Mouse (Mus musculus) liver, embryonic 14.5 days (tissue): Measurements from ENCODE around the gene Lamp2. TPM values are rescaled to one million over a fixed set of nuclear protein-coding genes. Genes with fewer than 3 reads are reported as not detected.
A peak's percentile ranks its signal among the peaks of the same experiment; 100 is the strongest.
"Not testable (repeated sequence)": the region's sequence is repeated elsewhere in the genome, so short reads cannot be mapped to it uniquely, and the experiment has no call there.

Source experiments
- ATAC-seq: fragments of 200-750 bp; cut with Nextera tagmentation; 2 replicates; pipeline ENCODE4 v1.8.0; 2017; ENCODE audit warnings: moderate number of reproducible peaks, mild to moderate bottlenecking, moderate library complexity; ENCODE audit not compliant: insufficient read depth
- DNase-seq, 3 experiments: peaks; one replicate each; pipeline ENCODE4 v3.0.0-alpha.2; 2012 to 2013; ENCODE audit warnings: low read depth in 3 of 3, low spot score in 3 of 3
- H3K27ac ChIP-seq: fragments of 300-500 bp; sonication (generic); 2 replicates; pipeline ENCODE4 v1.5.1; 2014; ENCODE audit warnings: moderate library complexity, mild to moderate bottlenecking, control low read depth, inconsistent platforms
- H3K27me3 ChIP-seq: fragments of 300-500 bp; sonication (generic); 2 replicates; pipeline ENCODE4 v1.6.1; 2014; ENCODE audit warnings: mild to moderate bottlenecking, low read length, moderate library complexity; ENCODE audit not compliant: control insufficient read depth, insufficient read depth
- H3K36me3 ChIP-seq: fragments of 300-500 bp; sonication (generic); replicated peaks from 2 replicates; pipeline ENCODE4 v1.6.1; 2014; ENCODE audit warnings: low read depth; ENCODE audit not compliant: control insufficient read depth, insufficient read depth
- H3K4me1 ChIP-seq, 2 experiments: fragments of 200-500 bp in 1 of 2; fragments of 300-500 bp in 1 of 2; sonication (generic) in 1 of 2; replicated peaks; 2 replicates each; pipeline ENCODE4 v1.6.1; 2012 to 2014; ENCODE audit warnings: antibody characterized with exemption in 1 of 2, inconsistent platforms in 1 of 2, low read length in 1 of 2; ENCODE audit not compliant: control insufficient read depth in 2 of 2, insufficient read depth in 2 of 2
- H3K4me2 ChIP-seq: fragments of 300-500 bp; sonication (generic); 2 replicates; pipeline ENCODE4 v1.6.1; 2014; ENCODE audit warnings: low read depth, mild to moderate bottlenecking, control low read depth, moderate library complexity
- H3K4me3 ChIP-seq, 2 experiments: fragments of 200-500 bp in 1 of 2; fragments of 300-500 bp in 1 of 2; sonication (generic) in 1 of 2; 2 replicates each; pipeline ENCODE4 v1.5.1; 2012 to 2014; ENCODE audit warnings: low read depth in 2 of 2, low read length in 2 of 2, mild to moderate bottlenecking in 2 of 2, control low read depth in 1 of 2, inconsistent platforms in 1 of 2, moderate library complexity in 1 of 2; ENCODE audit not compliant: insufficient read depth in 1 of 2
- H3K9ac ChIP-seq: fragments of 300-500 bp; sonication (generic); replicated peaks from 2 replicates; pipeline ENCODE4 v1.6.1; 2014; ENCODE audit warnings: mild to moderate bottlenecking, control low read depth, moderate library complexity
- H3K9me3 ChIP-seq: fragments of 300-500 bp; sonication (generic); 2 replicates; pipeline ENCODE4 v1.6.1; 2016; ENCODE audit warnings: low read length, mixed read lengths; ENCODE audit not compliant: control insufficient read depth
- CTCF ChIP-seq: IDR thresholded peaks from 2 replicates; pipeline ENCODE4 v1.5.1; 2016; ENCODE audit warnings: antibody characterized with exemption, low read depth, control low read depth
- EP300 ChIP-seq: IDR thresholded peaks from 2 replicates; pipeline ENCODE4 v1.6.1; 2016; ENCODE audit warnings: antibody characterized with exemption, low read depth
- WGBS: fragments of 180-500 bp; shearing (Covaris S2); extraction: QIAGEN DNeasy Blood & Tissue Kit; methylation state at CpG from one replicate; pipeline ENCODE4 v1.1.7; 2014; ENCODE audit not compliant: insufficient replicate concordance; 5-methylcytosine and 5-hydroxymethylcytosine counted together
- polyA plus RNA-seq, 2 experiments: library from polyadenylated mRNA; depleted of rRNA in 1 of 2; stranded (reverse) in 1 of 2; unstranded in 1 of 2; fragments of >200 nt; fragmentation: Nextera tagmentation in 1 of 2; extraction: Ambion mirVana in 1 of 2; gene quantifications; 2 replicates each; pipeline versions ENCODE4 v1.2.1 to v1.2.3; 2012 to 2014

The Lamp2 gene
- polyA plus RNA-seq (2012; rRNA removed) (26.3 and 30.6 TPM in 2 replicates), polyA plus RNA-seq (2014; fragmentation: Nextera tagmentation; extraction: Ambion mirVana) (77.2 and 79.2 TPM in 2 replicates)

DNA sequence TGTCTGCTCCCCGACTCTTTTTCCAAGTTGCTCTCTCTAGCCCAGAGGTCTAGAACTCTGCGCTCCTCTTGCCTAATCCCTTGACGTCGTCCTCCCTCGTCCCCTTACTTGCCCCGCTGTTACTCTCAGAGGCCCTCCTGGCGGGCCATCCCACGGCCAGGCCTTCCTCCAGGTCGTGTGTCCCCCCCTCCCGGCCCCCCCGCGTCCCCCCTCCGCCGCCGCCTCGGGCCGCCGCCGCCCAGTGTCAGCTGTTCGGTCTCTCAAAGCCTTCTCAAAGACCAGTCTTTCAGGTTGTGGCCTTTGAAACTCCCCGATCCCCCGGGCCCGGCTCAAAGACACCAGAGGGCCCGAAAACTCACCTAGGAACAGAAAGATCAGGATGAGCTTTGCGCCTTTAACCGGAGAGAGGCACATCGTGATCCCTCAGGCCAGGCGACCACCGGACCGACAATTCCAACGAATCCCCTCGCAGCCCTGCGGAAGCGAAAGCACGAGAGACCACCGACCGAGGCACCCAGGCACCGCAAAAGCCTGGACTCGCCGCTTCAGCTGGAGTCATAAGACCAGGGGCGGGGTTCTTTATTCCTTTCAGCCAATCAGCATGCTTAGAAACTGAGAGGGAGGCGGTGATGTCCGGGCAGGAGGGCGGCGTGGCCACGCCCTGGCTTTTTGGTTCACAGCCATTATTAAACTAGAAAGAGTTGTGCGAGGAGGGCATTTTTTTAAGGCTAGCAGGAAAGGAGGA is at the start of gene Lamp2:
Gene Lamp2 (minus strand): TSS at position 565 of the 745 bp plus-strand sequence.
- 8% methylated on average over 47 of the region's 47 CpGs for whole genome bisulfite sequencing
- Histone ChIP-seq H3K9ac (peak within 1 kb of the TSS; percentile 79), H3K4me1 (no peaks in the 10 kb centered on the region; a peak in 1 of 4 replicates), H3K9me3 (no peaks in the 10 kb centered on the region), H3K27ac (0 out of 2 replicates have a peak within 1 kb of the TSS, but pooled peaks have one; percentile 27), H3K4me2 (peak within 1 kb of the TSS; percentile 73), H3K4me3 (peak within 1 kb of the TSS; percentile 76 to 98), H3K27me3 (no peaks in the 10 kb centered on the region), H3K36me3 (no peaks in the 10 kb centered on the region)
- ATAC-seq (peak; percentile 93), DNase-seq (peak; percentile 69 to 74 (median 71))
- no peak for TF ChIP-seq CTCF
- no peak for TF ChIP-seq EP300

DNA sequence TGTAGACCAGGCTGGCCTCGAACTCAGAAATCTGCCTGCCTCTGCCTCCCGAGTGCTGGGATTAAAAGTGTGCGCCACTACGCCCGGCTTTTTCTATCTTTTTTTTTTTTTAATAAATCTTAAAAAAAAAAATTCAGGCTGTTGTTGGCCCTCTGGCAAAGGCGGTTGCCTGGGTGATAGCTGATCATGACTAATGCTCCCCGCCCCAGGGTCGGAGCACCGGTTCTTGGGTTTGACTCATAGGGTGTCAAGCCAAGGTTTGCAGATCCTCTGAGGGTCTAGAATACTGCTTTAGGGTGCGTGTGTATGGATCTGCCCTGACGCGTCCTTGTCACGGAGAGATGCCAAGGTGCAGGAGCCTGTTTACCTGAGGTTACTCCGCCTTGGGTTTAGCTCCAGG is 48.6 kb upstream of the Lamp2 start:
- Histone ChIP-seq H3K27ac (no peak overlapping the region), H3K9me3 (no peaks in the 10 kb centered on the region), H3K4me1 (no peaks in the 10 kb centered on the region), H3K9ac (no peak overlapping the region), H3K4me3 (no peak overlapping the region), H3K4me2 (no peak overlapping the region), H3K27me3 (no peaks in the 10 kb centered on the region), H3K36me3 (no peaks in the 10 kb centered on the region)
- WGBS, result 78% methylated on average over 10 of the region's 14 CpGs
- no peak for ATAC-seq
- TF ChIP-seq EP300 (no peak), CTCF (no peak)
- no peak for DNase-seq

DNA sequence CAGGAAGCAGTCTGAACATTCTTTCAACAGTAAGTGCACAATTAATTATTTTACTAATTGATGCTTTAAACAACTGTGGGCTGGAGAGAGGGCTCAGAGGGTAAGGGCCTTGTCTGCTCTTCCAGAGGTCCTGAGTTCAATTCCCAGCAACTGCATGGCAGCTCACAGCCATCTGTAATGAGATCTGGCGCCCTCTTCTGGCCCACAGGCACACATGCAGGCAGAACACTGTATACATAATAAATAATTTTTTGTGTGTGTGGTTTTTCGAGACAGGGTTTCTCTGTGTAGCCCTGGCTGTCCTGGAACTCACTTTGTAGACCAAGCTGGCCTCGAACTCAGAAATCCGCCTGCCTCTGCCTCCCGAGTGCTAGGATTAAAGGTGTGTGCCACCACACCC is 45.9 kb upstream of the Lamp2 start:
- not testable (repeated sequence) for DNase-seq, ATAC-seq, H3K4me2 ChIP-seq, H3K9ac ChIP-seq, H3K27ac ChIP-seq, H3K4me1 ChIP-seq, H3K9me3 ChIP-seq, H3K27me3 ChIP-seq, H3K4me3 ChIP-seq, H3K36me3 ChIP-seq
- TF ChIP-seq CTCF, result peak; percentile 59
- 53% methylated on average over 5 of the region's 5 CpGs for WGBS

DNA sequence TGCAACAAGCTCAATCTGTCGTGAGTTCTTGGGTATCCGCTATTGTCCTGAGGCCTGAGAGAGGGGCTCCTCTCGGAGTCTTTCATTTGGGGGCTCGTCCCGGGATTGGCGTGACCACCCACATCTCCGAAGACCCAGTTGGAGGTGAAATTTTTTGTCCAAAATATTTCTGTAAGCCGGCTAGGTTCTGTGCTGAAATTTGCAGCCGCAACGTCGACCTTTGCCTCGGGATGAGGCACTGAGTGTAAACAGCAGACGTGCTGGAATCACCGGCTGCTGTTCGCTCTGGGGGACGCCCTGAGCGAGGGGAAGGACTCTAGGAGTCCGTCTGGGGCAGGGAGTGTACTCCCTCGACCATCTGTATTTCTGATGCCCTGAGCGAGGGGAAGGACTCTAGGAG is 29.2 kb upstream of the Lamp2 start:
- not testable (repeated sequence) for H3K4me2 ChIP-seq, DNase-seq, H3K27me3 ChIP-seq, H3K9ac ChIP-seq, ATAC-seq, H3K36me3 ChIP-seq, H3K4me1 ChIP-seq, H3K27ac ChIP-seq, H3K4me3 ChIP-seq, H3K9me3 ChIP-seq
- 25% methylated on average over 20 of the region's 20 CpGs for WGBS

DNA sequence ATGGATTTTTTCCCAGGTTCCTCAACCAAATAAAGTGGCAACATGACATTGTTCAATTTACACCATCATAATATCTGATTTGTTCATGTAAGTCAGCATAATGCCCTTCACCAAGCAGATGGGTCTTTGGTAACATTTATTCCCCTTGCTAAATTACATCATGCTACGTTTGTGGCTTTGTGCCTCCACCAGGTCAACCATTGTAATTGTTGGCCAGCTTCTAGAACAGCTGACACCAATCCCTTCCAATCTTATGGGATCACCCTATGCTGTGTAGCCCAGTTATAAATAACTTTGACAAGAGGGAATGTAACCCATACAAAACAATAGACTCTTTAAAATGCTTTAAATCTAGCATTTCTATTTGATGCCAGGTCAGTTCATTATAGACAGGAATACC is 22.3 kb upstream of the Lamp2 start:
- Histone ChIP-seq H3K36me3 (no peaks in the 10 kb centered on the region), H3K27me3 (no peaks in the 10 kb centered on the region), H3K4me1 (no peaks in the 10 kb centered on the region; a peak in 1 of 4 replicates), H3K4me2 (no peak overlapping the region), H3K9me3 (no peaks in the 10 kb centered on the region), H3K27ac (no peak overlapping the region), H3K4me3 (no peak overlapping the region), H3K9ac (no peak overlapping the region)
- DNase-seq (no peak), ATAC-seq (no peak)
- WGBS, result 30% methylated on average over 1 of the region's 1 CpGs
- TF ChIP-seq EP300 (no peak), CTCF (no peak)
